Mouse (Mus musculus) cerebellum, adult 2 months (tissue): ENCODE results near the gene Plekhd1.

Experiments
- CTCF ChIP-seq: fragments of 200-500 bp; IDR thresholded peaks from 2 replicates; pipeline ENCODE4 v1.5.1; 2011; ENCODE audit warnings: low read depth, mild to moderate bottlenecking, control low read depth, low read length, moderate library complexity, borderline replicate concordance; ENCODE audit not compliant: insufficient read depth
- POLR2A ChIP-seq: fragments of 200-500 bp; IDR thresholded peaks from 2 replicates; pipeline ENCODE4 v1.6.1; 2011; ENCODE audit warnings: low read length, control low read depth, borderline replicate concordance; ENCODE audit not compliant: insufficient read depth

DNA sequence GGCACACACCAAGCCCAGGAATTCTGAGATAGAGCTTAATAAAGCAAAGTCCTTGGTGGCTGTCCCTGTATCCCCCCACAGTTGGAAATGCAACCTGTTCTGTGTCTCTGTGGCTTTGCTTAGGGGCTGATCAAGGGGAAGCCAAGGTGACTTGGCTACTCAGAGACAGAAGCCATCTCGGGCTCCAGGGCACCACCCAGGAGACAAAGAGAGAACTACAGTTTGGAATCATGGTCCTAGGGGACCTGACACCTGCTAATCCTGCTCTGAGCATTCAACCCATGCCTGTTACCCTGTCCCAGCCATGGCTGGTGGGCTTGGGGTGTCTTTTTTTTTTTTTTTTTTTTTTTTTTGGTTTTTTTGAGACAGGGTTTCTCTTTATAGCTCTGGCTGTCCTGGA is 35.8 kb downstream of the Plekhd1 start:
- no peak for TF ChIP-seq CTCF
- TF ChIP-seq POLR2A, result no peak
